Mouse (Mus musculus): ENCODE measurements at regions not wholly inside any gene's neighbourhood (a gene's known extent, or its start where the extent isn't known, plus 50 kb on each side); places are given as distances from the start of the nearest gene placed in this dataset.

DNA sequence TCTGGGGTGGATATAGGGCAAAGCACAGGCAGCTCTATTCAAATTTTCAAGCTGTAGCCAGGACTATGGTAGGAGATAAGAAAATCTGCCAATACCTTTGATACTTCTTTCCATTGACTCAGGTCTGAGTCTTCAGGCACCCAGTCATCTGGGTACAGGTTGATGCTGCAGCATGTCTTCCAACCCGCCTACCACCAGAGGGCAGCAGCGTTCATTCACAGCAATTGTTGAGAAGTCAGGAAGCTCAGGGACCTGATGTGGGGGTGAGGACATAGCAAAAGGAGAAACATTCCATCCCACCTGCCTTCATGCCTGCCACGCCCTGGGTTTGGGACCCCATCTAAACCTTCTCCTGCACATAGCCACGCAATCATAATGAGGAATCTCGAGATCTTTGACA lies 118.2 kb upstream of the Gm21876 start:
- peak; percentile 38 for DNase-seq

DNA sequence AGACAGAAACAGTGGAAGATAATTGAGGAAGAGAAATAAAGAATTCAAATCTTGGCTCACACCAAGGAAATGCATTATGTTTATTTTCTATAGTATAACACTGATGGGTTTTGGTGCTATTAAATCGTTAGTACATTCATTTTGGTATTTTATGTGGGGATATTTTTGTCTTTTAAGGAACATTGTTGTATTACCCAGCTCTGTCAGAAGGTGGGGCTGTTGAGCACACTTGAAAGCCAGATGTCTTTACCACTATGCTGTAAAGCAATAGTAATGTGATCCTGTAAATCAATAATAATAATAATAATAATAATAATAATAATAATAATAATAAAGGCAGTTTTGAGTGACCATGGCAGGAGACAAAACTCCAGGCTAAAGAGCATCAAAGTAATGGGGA lies 120.0 kb upstream of the Gm21876 start:
- DNase-seq: no peak

DNA sequence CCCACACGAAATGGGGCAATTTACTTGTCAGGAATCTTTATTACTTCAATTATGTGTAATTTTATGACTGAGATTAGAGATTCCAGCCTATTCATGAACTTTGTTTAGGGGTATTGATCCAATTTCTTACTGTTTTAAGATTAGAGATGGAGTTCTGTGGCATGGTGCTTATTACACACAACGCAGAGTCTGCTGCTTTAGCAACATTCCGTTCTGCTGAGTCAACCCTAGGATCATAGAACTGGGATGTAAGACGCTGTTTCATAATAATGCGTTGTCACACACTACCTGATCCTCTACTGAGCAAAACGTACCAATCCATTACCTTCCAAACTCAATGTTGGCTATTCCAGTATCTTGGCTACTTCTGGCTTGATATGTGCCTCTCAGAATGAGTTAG lies 121.9 kb upstream of the Gm21876 start:
- no peak for DNase-seq

DNA sequence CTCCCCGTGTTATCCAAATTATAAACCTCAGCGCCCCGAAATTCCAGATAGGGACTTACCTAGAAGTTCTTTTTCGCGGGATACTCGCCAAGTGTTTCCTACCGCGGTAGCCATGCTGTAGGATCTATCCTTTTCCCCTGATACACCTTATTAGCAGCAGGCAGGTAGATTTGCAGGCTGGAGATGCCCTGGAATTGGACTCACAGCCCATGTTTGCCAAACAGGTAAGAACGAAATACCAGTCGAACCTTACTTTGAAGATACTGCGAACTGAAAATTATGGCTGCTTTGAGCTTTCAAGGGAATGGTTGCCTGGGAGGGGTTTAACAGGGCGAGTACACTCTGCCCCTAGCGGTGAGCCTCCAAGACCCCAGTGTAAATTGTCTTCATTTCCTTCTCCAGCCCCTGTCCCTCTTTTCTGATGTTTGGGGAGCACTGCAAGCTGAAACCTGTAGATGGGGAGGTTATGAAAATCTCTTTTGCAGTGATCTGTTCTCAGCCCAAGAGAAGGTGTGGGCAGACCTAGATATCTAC lies 149.8 kb upstream of the Agtr2 start:
- no peak for DNase-seq

DNA sequence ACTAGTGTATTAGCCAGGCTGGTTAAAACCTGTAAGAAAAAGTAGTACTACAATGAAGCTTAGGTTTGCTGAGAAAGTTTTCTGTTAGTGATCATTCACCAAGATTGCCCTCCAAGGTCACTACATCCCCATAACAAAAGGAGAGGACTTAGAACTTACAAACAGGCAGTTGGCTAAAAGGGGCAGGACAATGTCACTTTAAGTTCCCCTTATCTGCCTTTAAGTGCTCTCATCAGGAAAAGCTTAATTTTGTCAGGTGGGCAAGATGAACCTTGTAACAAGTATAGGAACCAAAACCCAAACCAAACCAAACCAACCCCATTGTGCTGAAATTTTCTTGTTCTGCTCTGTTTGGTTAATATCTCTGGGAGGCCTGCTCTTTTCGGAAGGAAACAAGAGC lies 139.9 kb upstream of the Agtr2 start:
- DNase-seq: no peak

DNA sequence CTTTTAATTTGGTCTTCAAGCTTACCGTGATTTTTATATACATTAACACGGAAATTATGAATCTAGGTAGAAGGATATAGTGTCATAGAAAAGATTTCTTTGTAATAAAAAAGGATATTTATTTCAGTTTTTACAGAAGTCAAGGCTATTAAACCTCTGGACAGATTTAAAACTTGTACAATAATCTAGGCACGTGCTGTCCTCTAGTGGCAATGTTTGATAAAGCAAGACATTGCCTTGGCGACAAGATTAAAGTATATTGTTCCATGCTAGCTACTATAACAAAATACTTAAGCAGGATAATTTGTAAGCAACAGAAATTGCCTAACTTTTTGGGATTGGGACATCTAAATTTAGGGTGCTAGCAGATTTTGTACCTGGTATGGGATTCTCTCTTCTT lies 133.8 kb upstream of the Agtr2 start:
- DNase-seq: no peak

DNA sequence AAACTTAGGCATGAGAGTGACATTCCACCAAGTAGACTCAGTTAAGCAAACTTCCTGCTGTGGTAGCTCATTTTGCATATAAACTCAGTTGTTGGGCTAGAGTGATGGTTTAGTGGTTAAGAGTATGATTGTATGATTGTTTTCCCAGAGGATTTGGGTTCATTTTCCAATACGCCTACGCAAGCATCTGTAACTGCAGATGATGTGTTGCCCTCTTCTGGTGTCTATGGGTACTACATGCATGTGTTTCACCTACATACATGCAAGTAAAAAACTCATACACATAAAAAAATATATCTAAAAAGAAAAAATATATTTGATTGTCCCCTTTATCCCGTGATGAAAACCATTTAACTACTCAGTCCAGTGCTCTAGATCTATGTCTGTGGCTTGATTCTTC lies 132.0 kb upstream of the Agtr2 start:
- no peak for DNase-seq

DNA sequence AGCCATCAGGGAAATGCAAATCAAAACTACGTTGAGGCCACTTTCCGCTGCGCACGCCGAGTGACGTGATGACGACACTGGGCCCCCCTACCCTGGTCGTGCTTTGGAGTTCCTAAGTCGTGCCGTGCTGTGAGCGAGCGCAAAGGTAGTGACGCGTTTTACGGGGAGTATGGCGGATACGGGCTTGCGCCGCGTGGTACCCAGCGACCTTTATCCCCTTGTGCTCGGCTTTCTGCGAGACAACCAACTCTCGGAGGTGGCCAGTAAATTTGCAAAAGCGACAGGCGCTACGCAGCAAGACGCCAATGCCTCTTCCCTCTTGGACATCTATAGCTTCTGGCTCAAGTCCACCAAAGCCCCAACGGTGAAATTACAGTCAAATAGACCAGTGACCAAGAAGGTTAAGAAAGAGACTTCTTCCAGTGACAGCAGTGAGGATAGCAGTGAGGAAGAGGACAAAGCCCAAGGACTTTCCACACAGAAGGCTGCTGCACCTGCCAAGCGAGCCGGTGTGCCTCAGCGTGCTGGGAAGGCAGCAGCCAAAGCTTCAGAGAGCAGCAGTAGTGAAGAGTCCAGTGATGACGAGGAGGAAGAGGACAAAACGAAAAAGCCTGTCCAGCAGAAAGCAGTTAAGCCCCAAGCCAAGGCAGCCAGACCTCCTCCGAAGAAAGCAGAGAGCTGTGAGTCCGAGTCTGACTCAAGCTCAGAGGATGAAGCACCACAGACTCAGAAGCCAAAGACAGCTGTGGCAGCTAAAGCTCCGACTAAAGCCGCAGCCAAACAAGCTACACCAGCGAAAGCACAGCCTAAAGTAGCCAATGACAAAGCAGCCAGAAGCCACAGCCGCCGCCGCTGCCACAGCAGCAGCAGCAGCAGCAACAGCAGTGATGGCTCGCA lies 123.3 kb upstream of the Agtr2 start:
- DNase-seq: peak; percentile 8

DNA sequence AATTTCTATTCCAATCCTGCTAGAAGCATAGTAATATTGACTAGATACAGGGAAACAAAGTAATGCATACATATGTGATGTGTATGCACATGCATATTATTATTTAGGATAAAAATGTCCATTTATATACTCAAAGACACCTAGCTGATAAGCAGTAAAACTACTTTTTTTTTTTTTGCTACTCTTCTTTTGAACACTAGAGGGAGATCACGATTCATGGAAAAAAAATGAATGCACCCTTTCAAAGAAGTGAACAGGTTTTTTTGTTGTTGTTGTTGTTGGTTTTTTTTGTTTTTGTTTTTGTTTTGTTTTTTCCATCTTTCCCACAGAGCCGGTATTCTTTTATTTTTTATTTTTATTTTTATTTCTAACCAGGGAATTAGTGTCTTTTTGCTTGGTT lies 99.1 kb upstream of the Agtr2 start:
- no peak for DNase-seq

DNA sequence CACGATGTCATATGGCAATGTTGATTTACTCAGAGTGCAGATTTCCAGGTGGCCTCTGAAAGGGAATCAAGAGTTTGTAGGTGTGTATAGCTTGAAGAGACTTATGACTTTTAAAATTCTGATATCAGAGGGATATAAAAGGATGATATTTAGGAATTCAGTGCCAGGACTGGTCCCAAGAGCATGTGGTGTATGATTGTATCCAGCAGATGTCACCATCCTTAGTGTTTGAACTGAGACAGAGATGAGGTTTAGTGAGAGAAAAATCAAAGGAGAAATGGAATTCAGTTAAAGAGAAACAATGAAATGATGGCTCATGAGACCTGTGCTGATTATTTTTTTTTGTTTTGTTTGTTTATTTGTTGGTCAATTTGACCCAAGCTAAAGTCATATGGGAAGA lies 94.4 kb upstream of the Agtr2 start:
- DNase-seq: no peak

DNA sequence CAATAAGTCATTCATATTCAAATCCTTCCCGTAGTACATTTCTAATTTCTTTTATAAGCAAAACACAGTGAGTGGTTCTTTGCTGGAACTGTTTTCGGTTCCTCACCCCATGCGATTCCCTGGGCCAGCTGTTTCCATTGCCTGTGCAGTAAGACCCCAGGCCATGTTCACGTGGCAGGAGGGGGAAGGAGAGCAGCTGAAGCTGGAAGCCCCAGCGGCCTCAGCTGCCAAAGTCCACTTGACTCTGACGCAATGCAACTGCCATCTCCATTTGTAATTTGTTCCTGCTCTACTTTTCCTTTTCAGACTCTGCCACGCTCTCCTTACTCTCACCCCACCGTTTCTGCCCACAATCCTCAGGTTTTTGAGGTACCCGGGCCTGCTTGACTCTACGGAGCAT lies 91.1 kb upstream of the Agtr2 start:
- DNase-seq: no peak

DNA sequence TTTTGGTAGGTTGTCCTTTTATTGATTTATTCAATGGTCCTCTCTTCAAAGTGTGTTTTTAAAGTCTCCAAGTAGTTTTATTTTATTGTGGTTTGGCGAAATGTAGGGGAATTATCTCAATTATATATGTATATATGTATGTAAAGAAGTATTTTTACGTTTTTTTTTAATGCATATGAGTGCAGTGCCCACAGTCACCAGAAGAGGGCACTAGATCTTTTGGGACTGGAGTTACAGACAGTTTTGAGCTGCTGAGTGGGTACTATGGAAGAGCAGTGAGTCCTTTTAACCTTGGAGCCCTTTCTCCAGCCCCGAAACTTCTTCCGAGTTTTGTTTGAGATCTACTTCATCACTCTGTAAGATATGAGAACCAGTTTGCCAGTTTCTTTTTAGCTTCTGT lies 59.5 kb upstream of the Agtr2 start:
- DNase-seq: no peak

DNA sequence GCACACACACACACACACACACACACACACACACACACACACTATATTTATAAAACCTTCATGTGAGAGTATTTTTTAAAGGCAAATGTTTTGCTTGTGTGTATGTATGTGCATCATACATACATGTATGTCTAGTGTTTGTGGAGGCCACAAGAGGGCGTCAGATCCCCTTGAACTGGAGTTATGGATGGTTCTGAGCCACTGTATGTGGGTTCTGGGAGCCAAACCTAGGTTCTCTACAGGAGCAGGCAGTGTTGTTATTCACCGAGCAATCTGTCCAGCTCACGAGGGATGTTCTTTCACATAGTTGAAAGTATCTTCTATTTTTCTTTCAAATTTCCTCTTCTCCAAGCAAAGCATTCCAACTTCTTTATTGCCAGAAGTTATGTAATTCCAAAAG lies 56.3 kb upstream of the Agtr2 start:
- DNase-seq: no peak

DNA sequence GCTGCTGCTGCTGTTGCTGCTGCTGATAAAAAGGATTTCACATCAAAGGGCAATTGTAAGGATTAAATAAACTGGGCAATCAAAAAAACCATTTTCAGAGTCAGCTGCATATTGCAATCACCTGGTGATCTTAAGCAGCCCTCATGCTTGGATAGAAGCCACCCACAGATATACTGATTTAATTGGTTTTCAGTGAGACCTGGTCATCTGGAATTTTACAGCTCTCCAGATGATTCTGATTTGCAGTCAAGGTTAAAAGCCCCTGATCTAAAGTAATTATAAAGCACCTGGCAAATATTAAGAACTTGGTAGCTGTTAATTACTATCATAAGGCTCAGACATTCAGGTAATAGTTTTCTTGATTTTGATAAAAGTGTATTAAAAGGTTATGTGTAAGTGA lies 50.8 kb upstream of the Agtr2 start:
- no peak for DNase-seq

All from thymus, postnatal 25 days (tissue).